Mouse (Mus musculus): ENCODE results near the gene Gm12169. TPM values are rescaled to one million over a fixed set of nuclear protein-coding genes. Genes with fewer than 3 reads are reported as not detected.

Gm12169 gene
- total and polyA plus RNA-seq, 3 experiments = not detected

DNA sequence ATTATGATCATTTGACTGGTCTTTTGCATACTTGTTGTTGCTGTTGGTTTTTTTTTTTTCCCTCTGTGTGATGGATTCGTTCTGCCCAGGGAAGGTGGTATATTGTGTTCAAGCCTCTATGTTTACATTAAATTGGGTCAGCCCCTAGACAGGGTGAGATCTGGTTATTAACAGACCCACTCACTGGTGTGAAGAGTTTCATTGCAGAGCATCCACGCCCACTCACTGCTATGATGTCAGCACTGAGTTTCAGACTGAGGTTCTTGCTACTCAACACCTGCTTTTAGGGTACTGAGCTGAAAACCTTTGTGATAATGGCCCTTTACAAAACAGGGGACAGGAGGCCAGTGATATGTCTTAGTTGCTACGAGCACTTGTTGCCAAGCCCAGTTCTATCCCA is 16.9 kb upstream of the Gm12169 start:
- Histone ChIP-seq H3K36me3 (replicated peaks in 1 of 2; ENCODE audit: control insufficient read depth in 1 of 2, insufficient read depth in 1 of 2, low read length in 1 of 2) (no peaks in the 10 kb centered on the region), H3K4me2 (ENCODE audit: insufficient read depth, low read depth, poor library complexity, severe bottlenecking) (no peak overlapping the region), H3K4me3 (replicated peaks in 1 of 3; ENCODE audit: low read depth in 2 of 3, low read length in 2 of 3, poor library complexity in 1 of 3) (no peak overlapping the region), H3K27ac (ENCODE audit: insufficient read depth, low read depth) (no peak overlapping the region), H3K9me3 (replicated peaks; ENCODE audit: low read length) (peaks cover 4% of the 10 kb centered on the region), H3K27me3 (replicated peaks) (peaks cover 5% of the 10 kb centered on the region), H3K79me2 (replicated peaks; ENCODE audit: control insufficient read depth, extremely low read depth, insufficient read depth, poor library complexity, severe bottlenecking) (no peaks in the 10 kb centered on the region), H3K9ac (ENCODE audit: insufficient read depth, low read depth) (no peak overlapping the region), H3K4me1 (ENCODE audit: control insufficient read depth in 1 of 2, insufficient read depth in 2 of 2) (peaks cover 4 to 26% of the 10 kb centered on the region in 2 experiments; a peak in 3 of 4 replicates)
- TF ChIP-seq IRF4 (IDR thresholded peaks at IDR 0.05; ENCODE audit: low read depth, low read length) (no peak), ZNF384 (IDR thresholded peaks at IDR 0.05; ENCODE audit: low read depth, low read length) (peak; percentile 53)
- DNase-seq (ENCODE audit: extremely low read depth) = peak; percentile 34
- in situ Hi-C loops (cut with MboI; ENCODE audit: low pct_ligation_motif_present, low pct_unique_long_range_greater_than_20kb, low sequenced_read_pairs) = no loop called here
- dilution Hi-C loops (cut with MboI; ENCODE audit: extremely low pct_ligation_motif_present, extremely low pct_unique_long_range_greater_than_20kb, low sequenced_read_pairs) = no loop called here

- Histone ChIP-seq H3K4me2 (ENCODE audit: insufficient read depth, low read depth, poor library complexity, severe bottlenecking) (peak overlapping the region; percentile 35; the same call in 1 of the 2 replicates), H3K4me1 (ENCODE audit: control insufficient read depth in 1 of 2, insufficient read depth in 2 of 2) (peaks cover 4 to 26% of the 10 kb centered on the region in 2 experiments; a peak in 3 of 4 replicates), H3K27ac (ENCODE audit: insufficient read depth, low read depth) (no peak overlapping the region), H3K27me3 (replicated peaks) (peaks cover 5% of the 10 kb centered on the region), H3K4me3 (replicated peaks in 1 of 3; ENCODE audit: low read depth in 2 of 3, low read length in 2 of 3, poor library complexity in 1 of 3) (no peak overlapping the region), H3K9ac (ENCODE audit: insufficient read depth, low read depth) (no peak overlapping the region), H3K79me2 (replicated peaks; ENCODE audit: control insufficient read depth, extremely low read depth, insufficient read depth, poor library complexity, severe bottlenecking) (no peaks in the 10 kb centered on the region), H3K36me3 (replicated peaks in 1 of 2; ENCODE audit: control insufficient read depth in 1 of 2, insufficient read depth in 1 of 2, low read length in 1 of 2) (no peaks in the 10 kb centered on the region), H3K9me3 (replicated peaks; ENCODE audit: low read length) (peaks cover 4% of the 10 kb centered on the region)
- dilution Hi-C loops (cut with MboI; ENCODE audit: extremely low pct_ligation_motif_present, extremely low pct_unique_long_range_greater_than_20kb, low sequenced_read_pairs) = no loop called here
- peak; percentile 48 for DNase-seq (ENCODE audit: extremely low read depth)
- in situ Hi-C loops (cut with MboI; ENCODE audit: low pct_ligation_motif_present, low pct_unique_long_range_greater_than_20kb, low sequenced_read_pairs) = no loop called here
- TF ChIP-seq CTCF (conservative IDR thresholded peaks at IDR 0.05 in 1 of 2, IDR thresholded peaks at IDR 0.05 in 1 of 2; ENCODE audit: low read depth in 2 of 2, low read length in 2 of 2) (no peak), E2F4 (IDR thresholded peaks at IDR 0.05; ENCODE audit: insufficient replicate concordance, low read depth, low read length) (no peak), POLR2A (IDR thresholded peaks at IDR 0.05; ENCODE audit: low read depth, low read length) (no peak), ZKSCAN1 (IDR thresholded peaks at IDR 0.05; ENCODE audit: borderline replicate concordance, low read depth, low read length) (no peak), SIN3A (IDR thresholded peaks at IDR 0.05; ENCODE audit: low read length) (no peak), JUN (IDR thresholded peaks at IDR 0.05; ENCODE audit: insufficient read depth, low read depth, low read length) (peak; percentile 29; the same call in 1 of the 2 replicates), HCFC1 (IDR thresholded peaks at IDR 0.05; ENCODE audit: low read depth, low read length) (no peak), MAZ (IDR thresholded peaks at IDR 0.05; ENCODE audit: low read depth, low read length) (peak; percentile 70; the same call in 1 of the 2 replicates), TBP (conservative IDR thresholded peaks at IDR 0.05; ENCODE audit: low read depth, low read length) (no peak), IRF4 (IDR thresholded peaks at IDR 0.05; ENCODE audit: low read depth, low read length) (peak; percentile 59), JUND (conservative IDR thresholded peaks at IDR 0.05; ENCODE audit: low read depth, low read length) (0 out of 2 replicates have a peak, but pooled peaks have one; percentile 45), BHLHE40 (IDR thresholded peaks at IDR 0.05; ENCODE audit: low read depth, low read length) (peak; percentile 38; the same call in 1 of the 2 replicates), MAX (IDR thresholded peaks at IDR 0.05; ENCODE audit: low read length) (no peak), MAFK (IDR thresholded peaks at IDR 0.05; ENCODE audit: insufficient replicate concordance, low read length) (no peak), ZC3H11A (IDR thresholded peaks at IDR 0.05; ENCODE audit: low read depth, low read length) (no peak), ETS1 (conservative IDR thresholded peaks at IDR 0.05; ENCODE audit: low read depth, low read length) (peak; percentile 55), ZNF384 (IDR thresholded peaks at IDR 0.05; ENCODE audit: low read depth, low read length) (no peak), MEF2A (IDR thresholded peaks at IDR 0.05; ENCODE audit: borderline replicate concordance, low read depth, low read length) (peak; percentile 41; the same call in 1 of the 2 replicates), MYC (IDR thresholded peaks at IDR 0.05; ENCODE audit: low read depth, low read length) (no peak), TCF12 (IDR thresholded peaks at IDR 0.05; ENCODE audit: low read depth, low read length) (peak; percentile 24; the same call in 1 of the 2 replicates), NELFE (IDR thresholded peaks at IDR 0.05; ENCODE audit: low read depth, low read length) (no peak), ELF1 (IDR thresholded peaks at IDR 0.05; ENCODE audit: low read depth, low read length) (no peak), POLR2AphosphoS2 (IDR thresholded peaks at IDR 0.05; ENCODE audit: low read depth, low read length) (no peak), GABPA (IDR thresholded peaks at IDR 0.05; ENCODE audit: insufficient replicate concordance, low read depth, low read length) (no peak), SMC3 (IDR thresholded peaks at IDR 0.05; ENCODE audit: low read depth, low read length) (peak; percentile 5; the same call in 1 of the 2 replicates), ZMIZ1 (IDR thresholded peaks at IDR 0.05; ENCODE audit: low read depth, low read length) (no peak), PAX5 (IDR thresholded peaks at IDR 0.05; ENCODE audit: low read length) (no peak), NRF1 (IDR thresholded peaks at IDR 0.05; ENCODE audit: low read depth, low read length) (0 out of 2 replicates have a peak, but pooled peaks have one; percentile 14), USF2 (conservative IDR thresholded peaks at IDR 0.05; ENCODE audit: low read depth, low read length) (no peak), EP300 (IDR thresholded peaks at IDR 0.05; ENCODE audit: low read length) (peak; percentile 74), CHD2 (IDR thresholded peaks at IDR 0.05; ENCODE audit: low read length) (peak; percentile 83), RAD21 (IDR thresholded peaks at IDR 0.05; ENCODE audit: low read depth, low read length) (no peak), KAT2A (IDR thresholded peaks at IDR 0.05; ENCODE audit: insufficient replicate concordance, low read length) (no peak)
These were observed 14.1 kb upstream of the Gm12169 start for GRCm38 (mm10) chr11:46509900-46510299.

Measured in CH12.LX (cell line).